Mouse (Mus musculus): ENCODE data around the gene Zfand3. TPM values are rescaled to one million over a fixed set of nuclear protein-coding genes. Genes with fewer than 3 reads are reported as not detected.

Gene Zfand3
- total RNA-seq, 2 experiments from 2014 or later = 137 to 138 TPM

DNA sequence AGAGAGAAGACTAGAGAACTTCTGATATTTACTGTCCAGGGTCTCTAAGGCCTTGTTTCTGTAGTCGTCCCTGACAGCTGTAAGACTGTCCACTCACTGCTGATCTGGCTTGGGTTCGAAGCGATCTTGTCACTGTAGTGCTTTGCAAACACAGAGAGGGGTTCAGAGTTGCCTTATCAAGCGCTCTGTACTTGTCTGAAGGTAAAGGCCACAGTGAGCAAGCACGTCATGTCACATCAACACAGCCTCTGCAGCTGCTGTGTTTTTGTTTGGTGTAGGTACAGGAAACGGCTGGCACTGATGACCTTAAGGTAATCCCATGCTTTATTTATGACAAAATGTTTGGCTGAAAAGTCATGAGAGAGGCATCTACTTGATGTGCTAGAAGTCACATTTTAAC lies 139.6 kb downstream of the Zfand3 start:
- no peak for DNase-seq
- intact Hi-C loops (cut with DNase I) = no loop called here

DNA sequence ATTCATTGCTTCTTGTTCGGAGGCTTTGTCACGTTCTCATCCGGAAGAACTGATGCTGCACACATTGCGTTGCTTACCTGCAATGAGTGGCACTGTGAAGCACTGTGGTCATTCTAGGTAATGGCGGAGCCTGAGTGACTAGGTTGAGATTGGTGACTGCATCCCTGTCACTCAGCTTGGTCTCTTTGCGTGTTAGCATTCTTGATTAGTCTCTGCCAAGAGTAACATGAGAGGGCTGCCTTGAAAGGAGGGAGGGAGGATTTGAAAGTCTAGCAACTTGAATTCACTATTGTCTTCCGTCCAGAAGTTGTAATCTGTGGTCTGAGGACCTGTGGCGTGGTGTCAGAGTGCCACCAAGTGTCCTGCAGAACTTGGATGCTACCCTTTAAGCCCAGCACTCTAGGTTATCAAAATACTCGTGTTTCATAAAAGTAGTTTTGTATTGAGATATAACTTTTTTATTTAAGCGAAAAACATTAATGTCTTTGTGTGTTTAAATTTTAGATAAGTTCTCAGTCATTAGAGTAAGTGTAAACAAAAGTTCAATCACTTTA lies 141.1 kb downstream of the Zfand3 start:
- peak in 1 of 2 experiments; percentile 27 for DNase-seq
- intact Hi-C loops (cut with DNase I) = loop anchor here (5.0 kb wide), 1 partner anchor 42 kb away; no protein-coding TSS in a partner anchor

DNA sequence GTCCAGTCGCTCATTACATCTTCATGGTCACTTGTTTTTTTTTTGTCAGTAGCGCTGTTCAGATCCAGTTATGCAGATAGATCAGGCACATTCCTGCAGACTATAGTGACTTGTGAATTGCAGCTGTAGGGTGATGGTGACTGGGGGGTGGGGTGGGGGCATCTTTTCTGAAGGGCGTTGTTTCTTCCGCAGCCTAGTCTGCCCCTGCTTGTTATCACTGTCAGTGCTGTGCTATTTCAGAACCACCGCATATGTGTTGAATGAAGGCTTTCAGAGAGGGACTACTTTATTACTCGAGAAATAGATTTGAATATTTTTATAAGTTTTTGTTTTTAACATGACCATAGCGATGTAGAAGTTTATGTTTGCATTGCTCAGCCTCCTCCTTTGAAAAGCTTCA lies 142.0 kb downstream of the Zfand3 start:
- intact Hi-C loops (cut with DNase I) = loop anchor here (5.0 kb wide), 1 partner anchor 41 kb away; no protein-coding TSS in a partner anchor
- no peak for DNase-seq

DNA sequence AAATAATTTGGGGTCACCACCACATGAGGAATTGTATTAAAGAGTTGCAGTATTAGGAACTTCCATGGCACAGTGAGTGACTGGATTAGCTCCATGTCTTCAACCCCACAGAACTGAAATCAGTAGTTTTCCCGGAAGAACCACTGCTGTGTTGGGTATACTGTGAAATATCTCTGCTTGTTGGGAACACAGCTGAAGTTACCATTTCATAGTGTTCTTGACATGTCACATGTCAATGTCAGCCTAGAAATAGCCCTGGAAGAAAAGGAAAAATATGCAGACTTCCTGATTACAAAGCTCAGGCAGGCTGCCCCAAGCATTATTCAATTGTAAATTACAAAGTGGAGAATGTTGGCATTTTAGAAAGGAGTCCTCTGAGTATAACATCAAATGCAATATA lies 143.4 kb downstream of the Zfand3 start:
- intact Hi-C loops (cut with DNase I) = loop anchor here (5.0 kb wide), 1 partner anchor 39 kb away; no protein-coding TSS in a partner anchor
- DNase-seq = peak in 1 of 2 experiments; percentile 21

DNA sequence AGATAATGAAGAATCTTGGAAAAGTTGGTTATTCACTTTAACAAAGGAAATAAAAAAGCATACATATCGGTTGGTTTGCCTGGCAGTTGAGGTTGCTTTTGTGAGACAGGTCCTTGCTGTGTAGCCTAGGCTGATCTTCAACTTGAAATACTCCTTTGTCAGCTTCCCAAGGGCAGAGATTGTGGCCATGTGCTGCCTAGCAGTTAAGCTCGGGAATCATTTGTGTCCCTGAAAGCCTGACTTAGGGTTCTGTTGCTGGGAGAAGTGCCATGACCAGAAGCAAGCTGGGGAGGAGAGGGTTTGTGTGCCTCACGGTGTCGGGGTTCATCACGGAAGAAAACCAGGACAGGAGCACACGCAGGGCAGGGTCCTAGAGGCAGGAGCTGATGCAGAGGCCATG lies 143.8 kb downstream of the Zfand3 start:
- intact Hi-C loops (cut with DNase I) = loop anchor here (5.0 kb wide), 1 partner anchor 39 kb away; no protein-coding TSS in a partner anchor
- peak in 1 of 2 experiments; percentile 26 for DNase-seq

DNA sequence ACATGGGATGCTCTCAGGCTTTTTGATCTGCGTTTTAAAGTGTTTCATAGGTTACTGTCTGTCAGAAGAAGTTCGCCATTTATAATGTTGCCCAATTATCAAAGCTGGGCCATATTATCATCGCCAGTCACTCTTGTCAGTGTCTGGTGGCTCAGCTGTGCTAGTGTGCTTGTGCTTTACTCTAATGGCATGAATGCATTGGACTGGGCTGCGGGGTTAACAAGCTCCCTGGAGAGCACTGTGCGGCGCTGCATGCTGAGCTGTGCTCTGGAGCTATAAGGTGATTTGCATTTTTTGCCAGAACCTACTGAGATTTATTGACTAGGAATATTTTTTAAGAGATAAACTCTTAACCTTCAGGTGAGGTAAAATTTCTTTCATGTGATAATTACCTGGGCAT lies 145.4 kb downstream of the Zfand3 start:
- intact Hi-C loops (cut with DNase I) = loop anchor here (5.0 kb wide), 1 partner anchor 37 kb away; no protein-coding TSS in a partner anchor
- no peak for DNase-seq

DNA sequence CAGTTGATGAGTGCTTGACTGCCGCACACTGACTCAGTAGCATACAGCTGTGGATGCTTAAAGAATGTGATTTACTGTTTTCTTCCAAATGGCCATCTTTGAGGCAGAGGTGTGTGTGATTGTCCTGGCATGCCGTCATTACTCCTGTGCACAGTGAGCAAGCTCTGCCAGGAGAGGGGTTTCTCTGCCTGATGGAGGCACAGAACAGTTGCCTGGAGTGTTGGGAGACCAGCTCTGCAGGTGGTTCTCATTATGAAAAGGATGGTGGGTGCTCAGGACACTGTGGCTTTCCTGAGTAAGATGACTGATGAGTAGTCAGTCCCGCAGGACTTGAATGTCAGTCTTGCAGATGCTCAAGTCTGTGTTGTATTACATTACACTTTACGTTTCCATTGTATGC lies 149.6 kb downstream of the Zfand3 start:
- DNase-seq = no peak
- intact Hi-C loops (cut with DNase I) = no loop called here

DNA sequence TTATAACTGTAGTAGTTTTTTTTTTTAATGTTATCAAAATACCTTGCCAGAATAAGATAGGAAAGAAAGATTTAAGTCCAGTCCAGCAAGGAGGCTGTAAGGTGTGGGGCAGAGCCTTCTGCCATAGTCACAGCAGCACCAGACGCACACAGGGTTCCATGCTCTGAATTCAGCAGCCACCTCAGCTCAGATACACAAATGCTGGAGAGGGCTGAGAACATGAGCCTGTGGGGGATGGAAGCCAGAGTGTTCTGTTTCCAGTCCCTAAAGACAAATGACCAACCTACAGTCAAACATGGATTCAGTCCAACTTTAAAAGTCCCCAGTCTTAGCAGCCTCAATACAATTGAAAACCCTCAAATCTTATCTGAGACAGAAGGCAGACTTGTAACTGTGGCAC lies 150.3 kb downstream of the Zfand3 start:
- intact Hi-C loops (cut with DNase I) = no loop called here
- DNase-seq = no peak

DNA sequence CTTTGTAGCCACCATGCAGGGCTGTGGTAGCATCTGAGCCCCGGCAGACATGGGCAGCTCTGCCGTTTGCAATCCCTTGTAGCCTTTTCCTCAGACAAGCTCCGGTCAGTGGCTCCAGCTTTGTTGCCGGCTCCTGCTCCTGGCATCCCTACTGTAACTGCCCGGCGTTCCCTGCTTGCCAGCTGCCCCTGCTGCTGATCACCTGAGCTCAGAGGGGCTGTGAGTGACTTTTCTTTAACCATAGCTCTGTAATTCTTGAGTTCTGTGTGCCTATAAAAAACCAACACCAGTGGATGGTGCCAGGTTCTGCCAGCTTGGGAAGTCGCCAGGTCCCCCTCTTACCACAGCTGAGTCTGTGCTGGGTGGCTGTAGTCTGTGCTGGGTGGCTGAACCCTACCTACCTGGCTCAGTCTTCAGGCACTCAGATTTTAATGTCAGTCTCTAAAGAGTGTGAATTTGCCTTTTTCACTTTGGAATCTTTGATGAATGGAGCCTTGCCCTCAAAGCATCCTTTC lies 150.9 kb downstream of the Zfand3 start:
- peak in 1 of 2 experiments; percentile 41 for DNase-seq
- intact Hi-C loops (cut with DNase I) = no loop called here

DNA sequence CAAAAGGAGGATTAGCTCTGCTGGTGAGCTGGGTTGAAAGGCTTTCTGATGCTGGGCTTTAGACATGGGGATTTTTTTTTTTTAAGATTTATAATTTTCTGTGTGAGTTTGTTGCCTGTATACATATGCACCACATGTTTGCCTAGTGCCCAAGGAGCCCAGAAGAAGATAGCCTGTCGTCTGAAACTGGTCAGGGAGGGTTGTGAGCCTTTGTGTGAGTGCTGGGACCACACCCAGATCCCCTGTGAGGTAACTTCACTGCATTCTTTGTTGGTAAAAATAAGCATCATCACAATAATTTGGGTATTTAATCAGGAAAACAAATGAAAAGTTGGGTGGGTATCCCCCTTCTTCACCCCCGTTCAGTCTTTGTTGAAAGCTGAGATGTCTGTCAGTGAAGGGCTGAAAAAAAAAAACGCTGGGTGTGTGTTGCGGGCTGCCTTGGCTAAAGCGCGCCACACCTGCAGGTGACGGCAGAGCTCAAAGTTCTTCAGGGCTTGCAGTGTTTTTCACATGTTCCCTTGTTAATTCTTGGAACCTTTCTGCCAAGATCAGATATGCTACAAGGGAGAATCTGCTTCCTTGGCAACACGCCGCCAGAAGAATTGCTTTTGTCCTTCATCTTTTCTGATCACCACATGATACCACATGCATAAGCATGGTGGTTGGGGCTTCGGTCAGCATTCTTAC lies 154.0 kb downstream of the Zfand3 start:
- intact Hi-C loops (cut with DNase I) = no loop called here
- DNase-seq = no peak

DNA sequence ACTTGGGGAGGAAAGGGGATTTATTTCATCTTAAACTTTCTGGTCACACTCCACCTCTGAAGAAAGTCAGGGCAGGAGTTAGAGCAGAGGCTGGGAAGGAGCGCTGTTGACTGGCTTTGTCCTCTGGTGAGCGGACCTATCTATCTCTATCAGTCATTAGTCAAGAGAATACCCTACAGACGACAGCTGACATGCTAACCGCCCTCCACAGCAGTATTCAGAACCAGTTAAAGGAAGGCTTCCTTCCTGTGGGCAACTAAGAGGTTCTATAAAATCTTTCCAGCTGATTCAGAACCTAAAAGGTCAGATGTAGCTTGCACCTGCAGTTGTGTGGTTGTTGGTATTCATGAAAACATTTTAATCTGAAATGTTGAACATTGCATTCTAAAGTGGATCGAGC lies 154.8 kb downstream of the Zfand3 start:
- intact Hi-C loops (cut with DNase I) = no loop called here
- no peak for DNase-seq

DNA sequence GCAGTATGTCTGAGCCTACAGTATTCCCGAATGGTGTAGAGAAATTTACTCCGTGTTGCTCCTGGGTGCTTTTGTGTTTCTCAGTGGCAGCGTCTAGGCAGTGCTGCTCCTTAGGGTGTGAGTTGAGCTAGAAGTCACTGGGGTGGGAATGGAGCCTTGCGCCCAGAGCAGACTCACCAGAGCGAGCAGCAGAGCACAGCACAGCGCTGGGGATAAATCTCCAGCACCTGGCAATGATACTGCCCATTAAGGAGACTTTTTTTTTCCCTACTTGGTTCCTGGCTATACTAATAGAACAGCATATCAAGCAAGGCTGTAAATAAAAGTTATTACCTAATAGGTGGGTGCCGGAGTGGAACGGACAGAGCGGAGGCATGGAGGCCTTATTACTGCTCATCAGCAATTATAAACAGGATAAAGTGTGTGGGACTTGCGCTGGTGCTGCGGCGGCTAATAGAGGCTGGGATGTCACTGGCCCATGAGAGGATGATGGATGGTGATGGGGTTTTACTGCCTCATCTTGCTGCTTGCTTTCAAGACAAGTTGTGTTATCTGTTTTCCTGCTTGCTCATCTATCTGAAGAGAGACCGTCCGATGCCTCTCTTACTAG lies 156.4 kb downstream of the Zfand3 start:
- intact Hi-C loops (cut with DNase I) = no loop called here
- no peak for DNase-seq

DNA sequence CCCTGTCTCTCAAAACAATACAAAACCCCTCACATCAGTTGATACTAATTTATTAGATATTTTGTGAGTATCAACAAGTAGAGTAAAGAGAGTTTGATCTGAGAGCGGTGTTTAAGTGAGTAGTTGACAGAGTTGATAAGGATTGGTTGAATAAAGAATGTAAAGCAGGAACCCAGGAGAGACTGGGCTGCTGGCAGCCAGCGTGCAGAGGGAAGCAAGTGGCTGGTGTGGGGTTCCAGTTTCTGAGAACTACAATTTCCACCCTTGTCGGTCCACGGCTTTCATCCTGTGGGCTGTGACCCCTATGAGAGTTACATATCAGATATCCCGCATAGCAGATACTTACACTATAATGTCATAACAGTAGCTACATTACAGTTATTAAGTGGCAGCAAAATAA lies 158.4 kb downstream of the Zfand3 start:
- intact Hi-C loops (cut with DNase I) = no loop called here
- DNase-seq = no peak

DNA sequence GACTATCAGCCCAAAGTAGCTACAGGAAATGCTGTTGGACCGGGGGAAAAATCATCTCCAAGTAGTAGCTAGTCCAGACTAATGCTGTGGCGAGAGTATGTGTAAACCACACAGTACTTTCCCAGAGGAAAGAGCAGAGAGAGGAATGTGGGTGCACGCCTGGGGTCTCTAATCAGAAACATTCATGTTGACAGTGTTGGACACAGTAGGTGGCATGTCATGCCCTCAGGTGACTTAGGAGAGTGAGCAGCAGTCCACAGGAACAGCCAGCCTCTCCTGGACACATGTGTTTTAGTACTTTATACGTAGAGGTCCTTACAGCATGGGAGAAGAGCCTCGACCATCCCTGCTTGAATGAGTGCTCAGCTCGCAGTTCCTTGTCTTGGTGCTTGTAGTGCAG lies 159.3 kb downstream of the Zfand3 start:
- intact Hi-C loops (cut with DNase I) = no loop called here
- no peak for DNase-seq

DNA sequence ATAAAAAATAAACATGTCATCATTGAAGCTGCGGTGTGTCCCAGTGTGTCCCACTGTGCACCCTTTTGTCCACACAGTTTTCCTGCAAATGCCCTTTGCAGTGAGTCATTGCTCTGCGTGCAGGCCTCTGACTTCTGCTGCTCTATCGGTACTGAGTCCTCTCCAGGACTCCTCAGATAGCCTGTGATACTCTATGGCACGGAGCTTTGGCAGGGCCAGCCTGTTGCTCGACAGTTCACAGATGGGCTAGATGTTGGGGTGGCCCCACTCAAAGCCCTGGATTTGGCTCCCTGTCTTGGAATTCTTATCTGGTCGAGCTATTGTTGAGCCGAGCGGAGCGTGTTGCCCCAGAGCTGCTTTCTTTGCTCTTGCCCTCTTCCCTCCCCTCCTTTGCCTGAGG lies 160.3 kb downstream of the Zfand3 start:
- intact Hi-C loops (cut with DNase I) = no loop called here
- peak; percentile 48 to 53 for DNase-seq

DNA sequence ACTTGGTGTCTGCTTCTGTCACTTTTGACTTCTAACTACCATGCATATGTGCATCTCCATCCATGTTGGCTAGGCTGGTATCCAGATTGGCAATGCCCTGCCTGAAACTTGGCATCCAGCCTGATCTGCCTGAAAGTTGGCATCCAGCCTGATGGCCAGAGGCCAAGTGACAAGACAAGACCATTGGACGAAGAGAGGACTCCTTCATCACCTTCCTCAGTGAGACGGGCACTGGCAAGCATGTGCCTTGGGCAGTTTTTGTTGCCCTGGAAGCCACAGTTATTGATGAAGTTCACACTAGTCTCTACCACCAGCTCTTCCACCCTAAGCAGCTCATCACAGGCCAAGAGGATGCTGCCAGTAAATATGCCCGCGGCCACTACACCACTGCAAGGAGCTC lies 172.9 kb downstream of the Zfand3 start:
- intact Hi-C loops (cut with DNase I) = no loop called here
- peak in 1 of 2 experiments; percentile 44 for DNase-seq

DNA sequence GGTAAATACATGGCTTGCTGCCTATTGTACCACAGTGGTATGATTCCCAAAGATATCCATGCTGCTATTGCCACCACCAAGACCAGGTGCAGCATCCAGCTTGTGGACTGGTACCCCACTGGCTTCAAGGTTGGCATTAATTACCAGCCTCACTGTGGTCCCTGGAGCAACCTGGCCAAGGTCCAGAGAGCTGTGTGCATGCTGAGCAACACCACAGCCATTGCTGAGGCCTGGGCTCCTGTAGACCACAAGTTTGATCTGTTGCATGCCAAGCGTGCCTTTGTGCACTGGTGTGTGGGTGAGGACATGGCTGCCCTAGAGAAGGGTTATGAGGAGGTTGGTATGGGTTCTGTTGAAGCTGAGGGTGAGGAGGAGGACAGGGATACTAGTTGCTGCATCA lies 173.9 kb downstream of the Zfand3 start:
- intact Hi-C loops (cut with DNase I) = no loop called here
- no peak for DNase-seq

DNA sequence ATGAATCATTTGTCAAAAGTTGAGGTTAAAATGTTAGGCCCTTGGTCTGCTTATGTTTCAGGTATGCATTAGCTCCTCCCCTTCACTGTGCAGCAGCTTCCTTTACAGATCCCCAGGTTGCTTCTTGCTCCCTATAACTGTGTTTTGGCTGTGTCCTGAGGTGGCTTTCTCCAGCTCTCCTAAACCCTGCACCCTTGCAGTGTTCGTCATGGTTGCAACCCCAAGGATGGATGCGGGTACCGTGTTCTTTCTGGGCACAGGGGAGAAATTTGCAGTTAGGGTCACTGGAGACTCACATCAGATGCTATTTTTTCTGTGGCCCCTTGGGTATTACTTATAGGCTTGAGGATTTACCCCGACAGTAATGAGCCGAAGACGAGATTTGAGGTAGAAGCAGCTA lies 175.7 kb downstream of the Zfand3 start:
- intact Hi-C loops (cut with DNase I) = loop anchor here (5.0 kb wide), 1 partner anchor 48 kb away; no protein-coding TSS in a partner anchor
- no peak for DNase-seq

DNA sequence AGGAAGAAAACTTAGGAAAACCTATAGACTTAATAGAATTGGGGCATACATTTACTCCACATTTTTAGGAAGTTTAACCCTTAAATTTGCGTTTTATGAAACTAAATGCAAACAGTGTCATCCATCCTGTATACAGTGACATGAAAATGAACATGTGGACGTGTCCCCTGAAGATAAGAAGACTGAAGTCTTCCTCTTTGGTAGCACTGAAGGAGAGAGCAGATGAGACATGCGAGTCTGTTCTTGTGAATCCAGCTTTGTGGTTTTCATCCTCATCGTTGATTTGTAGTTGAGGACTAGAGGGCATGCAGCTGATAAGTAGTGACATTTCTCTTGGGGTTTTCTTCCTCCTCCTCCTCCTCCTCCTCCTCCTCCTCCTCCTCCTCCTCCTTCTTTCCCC lies 177.0 kb downstream of the Zfand3 start:
- intact Hi-C loops (cut with DNase I) = loop anchor here (5.0 kb wide), 1 partner anchor 49 kb away; no protein-coding TSS in a partner anchor
- DNase-seq = no peak

DNA sequence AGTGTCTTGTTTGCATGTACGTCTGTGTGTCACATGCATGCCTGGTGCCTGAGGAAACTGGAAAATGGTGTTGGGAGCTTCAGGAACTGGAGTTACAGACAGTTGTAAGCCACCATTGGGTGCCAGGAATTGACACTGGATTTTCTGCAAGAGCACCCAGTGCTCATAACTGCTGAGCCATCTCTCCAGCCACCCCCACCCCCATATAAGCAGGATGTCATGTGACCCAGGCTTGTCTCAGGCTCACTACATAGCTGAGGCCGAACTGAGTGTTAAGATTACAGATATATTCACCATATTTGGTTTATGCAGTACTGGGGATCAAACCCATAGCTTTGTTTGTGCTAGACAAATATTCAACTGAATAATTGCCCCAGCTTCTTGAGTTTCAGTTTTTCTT lies 177.5 kb downstream of the Zfand3 start:
- no peak for DNase-seq
- intact Hi-C loops (cut with DNase I) = loop anchor here (2.0 to 5.0 kb wide), 2 partner anchors 13 to 50 kb away; no protein-coding TSS in a partner anchor

DNA sequence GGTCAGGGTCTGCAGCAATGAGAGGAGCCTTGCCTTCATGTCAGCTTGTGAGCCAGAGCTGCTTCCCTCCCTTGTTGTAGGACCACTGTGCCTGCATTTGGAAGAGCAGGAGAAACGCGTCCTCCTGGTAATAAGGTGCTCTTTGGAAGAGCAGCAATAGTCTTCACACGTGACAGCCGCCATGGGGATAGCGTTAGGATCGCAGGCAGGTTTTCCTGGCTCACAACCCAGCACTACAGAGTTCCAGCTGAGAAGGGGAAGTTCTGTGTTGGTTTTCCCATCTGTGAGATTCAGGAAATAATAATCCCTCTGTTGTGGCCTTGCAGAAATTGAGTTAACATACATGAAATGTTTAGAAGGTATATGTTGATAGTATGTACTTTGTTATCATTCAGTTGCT lies 179.0 kb downstream of the Zfand3 start:
- no peak for DNase-seq
- intact Hi-C loops (cut with DNase I) = loop anchor here (2.0 to 5.0 kb wide), 2 partner anchors 15 to 51 kb away; no protein-coding TSS in a partner anchor

Data from heart, postnatal 10 days (tissue).